Mouse (Mus musculus): ENCODE results near the gene Prepl. TPM values are rescaled to one million over a fixed set of nuclear protein-coding genes. Genes with fewer than 3 reads are reported as not detected.

The Prepl gene
- total and polyA plus RNA-seq, 2 experiments from 2014 or later = 30.1 to 40.8 TPM

- no peak overlapping the region for H3K9ac ChIP-seq (replicated peaks; ENCODE audit: low read depth, low read length)
- no peaks in the 10 kb centered on the region for H3K27me3 ChIP-seq (ENCODE audit: control insufficient read depth, insufficient read depth, low read length)
- H3K4me3 ChIP-seq (ENCODE audit: low read depth, low read length) = no peak overlapping the region
- no peak overlapping the region for H3K4me2 ChIP-seq (ENCODE audit: low read depth, low read length)
- ATAC-seq (ENCODE audit: insufficient read depth, low read depth) = no peak
- no peaks in the 10 kb centered on the region for H3K9me3 ChIP-seq (replicated peaks; ENCODE audit: control insufficient read depth, low read length)
- peaks cover 27% of the 10 kb centered on the region for H3K36me3 ChIP-seq (replicated peaks; ENCODE audit: control insufficient read depth, insufficient read depth, low read length)
- no peaks in the 10 kb centered on the region for H3K4me1 ChIP-seq (ENCODE audit: control insufficient read depth, insufficient read depth)
- H3K27ac ChIP-seq (ENCODE audit: low read depth) = no peak overlapping the region
- DNase-seq (ENCODE audit: low spot score) = no peak
- TF ChIP-seq CTCF (IDR thresholded peaks at IDR 0.05; ENCODE audit: low read depth) = no peak
- no peak for TF ChIP-seq EP300 (IDR thresholded peaks at IDR 0.05; ENCODE audit: low read depth)
- WGBS = 84% methylated on average over 6 of the region's 6 CpGs
Observed at GRCm38 (mm10) chr17:85013485-85013884, 76.6 kb downstream of the Prepl start.

Other genes with a start within 250 kb of the Prepl start
- gene Ppm1b, start 133.5 kb downstream of the Prepl start, total RNA-seq (2014; rRNA removed; ENCODE audit: low replicate concordance) = 44.6 and 64.3 TPM in 2 replicates
- 46.7 and 49.2 TPM in 2 replicates for gene Ppm1b, start 133.5 kb downstream of the Prepl start, polyA plus RNA-seq (2015; fragmentation: Nextera tagmentation; extraction: Ambion mirVana)
- gene Slc3a1, start 61.9 kb downstream of the Prepl start, total RNA-seq (2014; rRNA removed; ENCODE audit: low replicate concordance) = 1.3 TPM in 1 of 2 replicates, not detected in the other
- gene Slc3a1, start 61.9 kb downstream of the Prepl start, polyA plus RNA-seq (2015; fragmentation: Nextera tagmentation; extraction: Ambion mirVana) = not detected in 2 replicates
- gene Camkmt, start 311 bp upstream of the Prepl start, total RNA-seq (2014; rRNA removed; ENCODE audit: low replicate concordance) = 1.3 and 1.7 TPM in 2 replicates
- 3.4 and 4.0 TPM in 2 replicates for gene Camkmt, start 311 bp upstream of the Prepl start, polyA plus RNA-seq (2015; fragmentation: Nextera tagmentation; extraction: Ambion mirVana)